Mouse (Mus musculus) liver, embryonic 12.5 days (tissue): ENCODE results near the gene Dlg2. TPM values are rescaled to one million over a fixed set of nuclear protein-coding genes. Genes with fewer than 3 reads are reported as not detected.

ENCODE experiments used
- ATAC-seq: fragments of 200-750 bp; cut with Nextera tagmentation; 2 replicates; pipeline ENCODE4 v1.8.0; 2017; ENCODE audit warnings: moderate number of reproducible peaks, mild to moderate bottlenecking, moderate library complexity
- H3K27ac ChIP-seq: fragments of 300-500 bp; sonication (generic); 2 replicates; pipeline ENCODE4 v1.5.1; 2016; ENCODE audit warnings: mild to moderate bottlenecking
- H3K27me3 ChIP-seq: fragments of 300-500 bp; sonication (generic); replicated peaks from 2 replicates; pipeline ENCODE4 v1.6.1; 2016; ENCODE audit warnings: mild to moderate bottlenecking, moderate library complexity
- H3K36me3 ChIP-seq: fragments of 300-500 bp; sonication (generic); 2 replicates; pipeline ENCODE4 v1.6.1; 2016; ENCODE audit warnings: mild to moderate bottlenecking, moderate library complexity
- H3K4me1 ChIP-seq: fragments of 300-500 bp; sonication (generic); 2 replicates; pipeline ENCODE4 v1.6.1; 2016
- H3K4me2 ChIP-seq: fragments of 300-500 bp; sonication (generic); 2 replicates; pipeline ENCODE4 v1.6.1; 2016; ENCODE audit warnings: mild to moderate bottlenecking, moderate library complexity
- H3K4me3 ChIP-seq: fragments of 300-500 bp; sonication (generic); 2 replicates; pipeline ENCODE4 v1.5.1; 2016; ENCODE audit warnings: mild to moderate bottlenecking, moderate library complexity
- H3K9ac ChIP-seq: fragments of 300-500 bp; sonication (generic); 2 replicates; pipeline ENCODE4 v1.6.1; 2016; ENCODE audit warnings: mild to moderate bottlenecking, moderate library complexity
- H3K9me3 ChIP-seq: fragments of 300-500 bp; sonication (generic); replicated peaks from 2 replicates; pipeline ENCODE4 v1.6.1; 2016; ENCODE audit warnings: mild to moderate bottlenecking, moderate library complexity
- WGBS: fragments of 180-500 bp; shearing (Covaris S2); methylation state at CpG from one replicate; pipeline ENCODE4 v1.1.7; 2016; ENCODE audit not compliant: insufficient replicate concordance; 5-methylcytosine and 5-hydroxymethylcytosine counted together
- polyA plus RNA-seq: library from polyadenylated mRNA; unstranded; fragments of >200 nt; fragmentation: Nextera tagmentation; extraction: Ambion mirVana; gene quantifications from 2 replicates; pipeline ENCODE4 v1.2.1, GENCODE M21; 2016

Gene Dlg2
- polyA plus RNA-seq, 1 experiment from 2014 or later, result 1.1 TPM

GRCm38 (mm10) chr7:91955584-91955983, 1479.1 kb downstream of the Dlg2 start:
- no peak overlapping the region for H3K4me2 ChIP-seq
- no peak overlapping the region for H3K9ac ChIP-seq
- no peak overlapping the region for H3K4me3 ChIP-seq
- no peak for ATAC-seq
- no peak overlapping the region for H3K27ac ChIP-seq
- WGBS, result 66% methylated on average over 1 of the region's 1 CpGs
- H3K9me3 ChIP-seq, result no peaks in the 10 kb centered on the region
- H3K4me1 ChIP-seq, result no peaks in the 10 kb centered on the region
- no peaks in the 10 kb centered on the region for H3K36me3 ChIP-seq
- H3K27me3 ChIP-seq, result no peaks in the 10 kb centered on the region

- no peaks in the 10 kb centered on the region for H3K9me3 ChIP-seq
- H3K4me2 ChIP-seq, result no peak overlapping the region
- no peaks in the 10 kb centered on the region for H3K27me3 ChIP-seq
- H3K36me3 ChIP-seq, result no peaks in the 10 kb centered on the region
- H3K4me1 ChIP-seq, result no peaks in the 10 kb centered on the region
- no peak overlapping the region for H3K27ac ChIP-seq
- no peak overlapping the region for H3K4me3 ChIP-seq
- no peak overlapping the region for H3K9ac ChIP-seq
- ATAC-seq, result no peak
- WGBS, result 69% methylated on average over 2 of the region's 2 CpGs
Observed at GRCm38 (mm10) chr7:91962956-91963355, 1486.5 kb downstream of the Dlg2 start.

GRCm38 (mm10) chr7:91972970-91973369, 1496.5 kb downstream of the Dlg2 start:
- no peak for ATAC-seq
- no peaks in the 10 kb centered on the region for H3K9me3 ChIP-seq
- H3K9ac ChIP-seq, result no peak overlapping the region
- no peaks in the 10 kb centered on the region for H3K36me3 ChIP-seq
- no peak overlapping the region for H3K4me2 ChIP-seq
- no peak overlapping the region for H3K4me3 ChIP-seq
- H3K27me3 ChIP-seq, result no peaks in the 10 kb centered on the region
- no peak overlapping the region for H3K27ac ChIP-seq
- H3K4me1 ChIP-seq, result no peaks in the 10 kb centered on the region
- WGBS, result 62% methylated on average over 1 of the region's 1 CpGs

GRCm38 (mm10) chr7:92003769-92004455, 1527.4 kb downstream of the Dlg2 start:
- H3K9ac ChIP-seq, result no peak overlapping the region
- no peak overlapping the region for H3K4me3 ChIP-seq
- no peak overlapping the region for H3K27ac ChIP-seq
- no peaks in the 10 kb centered on the region for H3K27me3 ChIP-seq
- no peak for ATAC-seq
- no peaks in the 10 kb centered on the region for H3K4me1 ChIP-seq
- 66% methylated on average over 5 of the region's 5 CpGs for WGBS
- H3K36me3 ChIP-seq, result no peaks in the 10 kb centered on the region
- H3K4me2 ChIP-seq, result no peak overlapping the region
- no peaks in the 10 kb centered on the region for H3K9me3 ChIP-seq

GRCm38 (mm10) chr7:92005681-92006425, 1529.4 kb downstream of the Dlg2 start:
- H3K27me3 ChIP-seq, result no peaks in the 10 kb centered on the region
- no peak overlapping the region for H3K9ac ChIP-seq
- no peak for ATAC-seq
- H3K4me3 ChIP-seq, result no peak overlapping the region
- H3K36me3 ChIP-seq, result no peaks in the 10 kb centered on the region
- no peaks in the 10 kb centered on the region for H3K4me1 ChIP-seq
- no peaks in the 10 kb centered on the region for H3K9me3 ChIP-seq
- WGBS, result 57% methylated on average over 4 of the region's 4 CpGs
- no peak overlapping the region for H3K27ac ChIP-seq
- H3K4me2 ChIP-seq, result no peak overlapping the region

GRCm38 (mm10) chr7:92008702-92009101, 1532.2 kb downstream of the Dlg2 start:
- ATAC-seq, result no peak
- no peaks in the 10 kb centered on the region for H3K36me3 ChIP-seq
- H3K4me3 ChIP-seq, result no peak overlapping the region
- H3K4me1 ChIP-seq, result no peaks in the 10 kb centered on the region
- 68% methylated on average over 1 of the region's 1 CpGs for WGBS
- H3K9me3 ChIP-seq, result no peaks in the 10 kb centered on the region
- no peak overlapping the region for H3K9ac ChIP-seq
- no peak overlapping the region for H3K4me2 ChIP-seq
- H3K27ac ChIP-seq, result no peak overlapping the region
- H3K27me3 ChIP-seq, result no peaks in the 10 kb centered on the region

GRCm38 (mm10) chr7:92024928-92025327, 1548.5 kb downstream of the Dlg2 start:
- WGBS, result 47% methylated on average over 1 of the region's 1 CpGs
- Histone ChIP-seq H3K9ac (no peak overlapping the region), H3K27me3 (no peaks in the 10 kb centered on the region), H3K36me3 (no peaks in the 10 kb centered on the region), H3K4me1 (no peaks in the 10 kb centered on the region), H3K27ac (no peak overlapping the region), H3K9me3 (no peaks in the 10 kb centered on the region), H3K4me3 (no peak overlapping the region), H3K4me2 (no peak overlapping the region)
- ATAC-seq, result no peak

- H3K4me2 ChIP-seq, result no peak overlapping the region
- H3K4me3 ChIP-seq, result no peak overlapping the region
- no peaks in the 10 kb centered on the region for H3K9me3 ChIP-seq
- H3K4me1 ChIP-seq, result no peaks in the 10 kb centered on the region
- no peak; the same call in 1 of the 2 replicates for ATAC-seq
- H3K27ac ChIP-seq, result no peak overlapping the region
- H3K9ac ChIP-seq, result no peak overlapping the region
- no peaks in the 10 kb centered on the region for H3K36me3 ChIP-seq
- no peaks in the 10 kb centered on the region for H3K27me3 ChIP-seq
- WGBS, result 53% methylated on average over 2 of the region's 2 CpGs
Observed at GRCm38 (mm10) chr7:92025465-92026056, 1549.1 kb downstream of the Dlg2 start.

- Histone ChIP-seq H3K27ac (no peak overlapping the region), H3K9ac (no peak overlapping the region), H3K27me3 (no peaks in the 10 kb centered on the region), H3K9me3 (no peaks in the 10 kb centered on the region), H3K4me1 (no peaks in the 10 kb centered on the region), H3K36me3 (no peaks in the 10 kb centered on the region), H3K4me2 (no peak overlapping the region), H3K4me3 (no peak overlapping the region)
- no peak for ATAC-seq
- 42% methylated on average over 7 of the region's 7 CpGs for WGBS
Observed at GRCm38 (mm10) chr7:92027049-92027448, 1550.6 kb downstream of the Dlg2 start.

- no peak overlapping the region for H3K27ac ChIP-seq
- 60% methylated on average over 2 of the region's 2 CpGs for WGBS
- H3K9me3 ChIP-seq, result no peaks in the 10 kb centered on the region
Observed at GRCm38 (mm10) chr7:92034256-92034655, 1557.8 kb downstream of the Dlg2 start.

GRCm38 (mm10) chr7:92040187-92040586, 1563.7 kb downstream of the Dlg2 start:
- no peak overlapping the region for H3K9ac ChIP-seq
- no peak overlapping the region for H3K4me2 ChIP-seq
- no peaks in the 10 kb centered on the region for H3K9me3 ChIP-seq
- H3K27ac ChIP-seq, result no peak overlapping the region
- ATAC-seq, result no peak
- H3K27me3 ChIP-seq, result no peaks in the 10 kb centered on the region
- H3K36me3 ChIP-seq, result no peaks in the 10 kb centered on the region
- H3K4me3 ChIP-seq, result no peak overlapping the region
- H3K4me1 ChIP-seq, result no peaks in the 10 kb centered on the region

More at GRCm38 (mm10) chr7:92034256-92034655, 1557.8 kb downstream of the Dlg2 start:
- no peaks in the 10 kb centered on the region for H3K27me3 ChIP-seq
- H3K4me1 ChIP-seq, result no peaks in the 10 kb centered on the region
- no peak for ATAC-seq
- no peak overlapping the region for H3K4me2 ChIP-seq
- H3K4me3 ChIP-seq, result no peak overlapping the region
- no peak overlapping the region for H3K9ac ChIP-seq
- no peaks in the 10 kb centered on the region for H3K36me3 ChIP-seq

- WGBS, result 51% methylated on average over 2 of the region's 2 CpGs
- Histone ChIP-seq H3K27me3 (no peaks in the 10 kb centered on the region), H3K4me3 (no peak overlapping the region), H3K9me3 (no peaks in the 10 kb centered on the region), H3K27ac (no peak overlapping the region), H3K36me3 (no peaks in the 10 kb centered on the region), H3K4me1 (no peaks in the 10 kb centered on the region), H3K9ac (no peak overlapping the region), H3K4me2 (no peak overlapping the region)
- ATAC-seq, result no peak
Observed at GRCm38 (mm10) chr7:92040785-92041411, 1564.4 kb downstream of the Dlg2 start.
